Mouse (Mus musculus) left cerebral cortex, postnatal 25 days (tissue): ENCODE data around the gene Utrn. TPM values are rescaled to one million over a fixed set of nuclear protein-coding genes. Genes with fewer than 3 reads are reported as not detected.
A peak's percentile ranks its signal among the peaks of the same experiment; 100 is the strongest.

Experiments
- DNase-seq, 2 experiments: peaks; one replicate each; pipeline ENCODE4 v3.0.0; 2022; ENCODE audit warnings: low spot score in 2 of 2, mixed read lengths in 1 of 2
- intact Hi-C: fragments of 180-260 bp; cut with DNase I; formaldehyde crosslinking; loops from one replicate; pipeline ENCODE4 v1.15.1; 2025
- total RNA-seq, 2 experiments: library from RNA; stranded (reverse); gene quantifications; 2 replicates each; pipeline ENCODE4 v1.2.3; 2021

The Utrn gene
- total RNA-seq, 2 experiments from 2014 or later: 53.8 to 58.0 TPM

DNA sequence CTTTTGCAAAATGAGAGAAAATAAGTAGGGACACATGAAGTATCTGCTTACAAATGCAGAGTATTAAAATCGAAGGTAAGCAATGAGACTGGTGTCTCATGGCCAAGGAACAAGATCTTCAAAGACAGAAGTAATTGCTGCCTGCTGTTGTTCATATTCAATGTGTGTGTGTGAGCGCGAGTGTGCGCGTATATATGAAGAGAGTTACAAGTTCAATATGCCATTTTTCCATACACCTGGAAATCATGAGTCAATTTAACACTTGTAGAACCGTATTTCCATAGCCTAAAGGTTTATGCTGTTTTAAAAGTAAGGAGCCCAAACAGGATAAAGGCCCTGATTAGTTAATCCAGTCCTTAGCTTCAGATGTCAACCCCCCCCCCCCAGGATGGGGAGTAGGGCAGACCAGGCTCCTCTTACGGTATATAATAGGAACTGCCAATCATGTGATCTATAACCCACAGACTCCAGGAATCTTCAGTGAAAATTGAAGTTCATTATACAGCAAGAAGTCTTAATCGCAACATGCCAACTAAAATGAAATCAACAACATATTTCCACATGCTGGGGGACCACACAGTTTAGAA is 293.2 kb downstream of the Utrn start:
- intact Hi-C loops: no loop called here
- no peak for DNase-seq

DNA sequence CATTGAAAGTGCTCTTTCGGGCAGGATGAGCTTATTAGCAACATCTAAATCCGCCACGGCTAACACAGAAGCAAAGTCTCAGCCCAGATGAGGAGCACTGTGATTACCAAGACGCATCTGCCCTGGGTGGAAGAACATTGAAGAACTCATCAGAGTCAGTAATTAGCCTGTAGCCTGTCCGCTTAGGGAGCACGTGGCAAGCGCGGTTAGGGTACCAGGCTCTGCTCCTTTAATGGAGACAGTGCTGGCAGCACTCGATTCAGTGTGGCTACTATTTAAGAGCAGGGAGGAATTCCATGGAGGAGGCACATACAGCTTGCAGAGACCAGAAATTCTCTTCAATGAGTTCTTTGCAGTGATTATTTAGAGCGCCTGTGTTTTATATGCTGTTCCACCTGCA is 294.4 kb downstream of the Utrn start:
- peak; percentile 8 to 15 for DNase-seq
- intact Hi-C loops: no loop called here

DNA sequence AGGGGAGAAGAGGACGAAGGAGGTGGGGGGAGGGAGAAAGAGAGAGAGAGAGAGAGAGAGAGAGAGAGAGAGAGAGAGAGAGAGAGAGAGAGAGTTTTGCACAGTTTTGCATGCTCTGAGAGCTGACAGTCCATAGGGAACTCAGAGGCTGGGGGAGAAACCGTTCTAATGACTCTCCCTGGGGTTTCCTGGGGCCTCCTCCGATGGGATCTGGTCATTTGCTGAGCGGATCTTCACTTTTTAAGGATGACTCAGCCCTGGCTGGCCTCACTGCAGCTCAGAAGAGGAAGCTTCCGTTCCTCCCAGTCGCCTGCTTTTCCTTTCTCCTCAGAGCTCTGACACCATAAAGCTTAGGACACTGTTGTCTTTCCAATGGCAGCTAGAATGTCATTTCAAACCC is 295.6 kb downstream of the Utrn start:
- no peak for DNase-seq
- intact Hi-C loops: no loop called here

DNA sequence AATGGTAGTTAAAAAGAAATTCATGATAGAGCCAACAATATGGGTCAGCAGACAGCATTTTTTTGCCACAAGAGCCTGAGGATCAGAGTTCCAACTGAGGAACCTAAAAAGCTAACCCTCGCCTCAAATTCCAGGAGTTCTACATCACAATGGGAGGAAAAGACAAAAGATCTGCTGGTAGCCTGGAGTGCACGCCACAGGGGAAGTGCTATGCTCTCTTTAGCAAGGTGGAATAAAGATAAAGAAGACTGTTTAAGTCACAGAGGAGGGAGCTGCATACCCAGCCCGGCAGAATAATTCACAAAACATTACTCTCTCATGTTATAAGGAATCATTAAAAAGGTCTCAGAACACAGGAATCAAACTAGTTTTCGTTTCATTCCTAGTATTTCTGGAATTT is 296.4 kb downstream of the Utrn start:
- no peak for DNase-seq
- intact Hi-C loops: no loop called here

DNA sequence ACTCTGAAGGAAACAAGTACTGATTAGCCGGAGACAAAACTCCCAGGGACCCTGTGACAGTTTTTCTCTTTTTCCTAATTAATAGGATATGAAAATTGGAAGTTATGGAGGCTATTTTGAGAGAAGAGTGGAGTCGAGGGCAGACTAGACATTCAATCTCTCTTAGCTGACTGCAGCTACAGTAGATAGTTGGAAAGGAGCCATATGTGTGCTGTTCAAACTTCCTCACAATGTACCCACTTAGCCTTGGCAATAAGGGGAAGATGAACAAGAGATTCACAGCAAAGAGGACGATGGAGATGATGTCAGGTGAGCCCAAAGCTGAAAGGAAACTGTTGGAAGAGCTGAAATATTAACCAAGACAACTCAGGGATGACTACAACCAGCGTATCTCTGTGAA is 304.7 kb downstream of the Utrn start:
- intact Hi-C loops: no loop called here
- DNase-seq: no peak

DNA sequence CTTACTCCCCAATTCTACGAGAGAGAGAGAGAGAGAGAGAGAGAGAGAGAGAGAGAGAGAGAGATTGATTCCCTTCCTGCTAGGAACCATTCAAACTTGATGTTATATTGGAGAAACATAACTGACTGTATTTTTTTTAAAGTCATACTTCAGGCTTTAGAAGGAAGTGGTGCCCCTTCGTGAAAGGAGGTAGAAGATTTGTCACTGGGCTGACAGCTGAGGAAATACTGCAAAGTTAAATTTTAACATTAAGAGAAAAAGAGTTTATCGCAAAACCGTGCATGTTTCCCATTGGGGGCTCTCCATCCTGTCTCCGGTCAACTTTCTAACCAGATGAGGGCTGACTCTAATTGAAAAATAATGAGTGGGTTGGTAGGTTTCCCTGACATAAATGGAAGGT is 310.4 kb downstream of the Utrn start:
- intact Hi-C loops: no loop called here

DNA sequence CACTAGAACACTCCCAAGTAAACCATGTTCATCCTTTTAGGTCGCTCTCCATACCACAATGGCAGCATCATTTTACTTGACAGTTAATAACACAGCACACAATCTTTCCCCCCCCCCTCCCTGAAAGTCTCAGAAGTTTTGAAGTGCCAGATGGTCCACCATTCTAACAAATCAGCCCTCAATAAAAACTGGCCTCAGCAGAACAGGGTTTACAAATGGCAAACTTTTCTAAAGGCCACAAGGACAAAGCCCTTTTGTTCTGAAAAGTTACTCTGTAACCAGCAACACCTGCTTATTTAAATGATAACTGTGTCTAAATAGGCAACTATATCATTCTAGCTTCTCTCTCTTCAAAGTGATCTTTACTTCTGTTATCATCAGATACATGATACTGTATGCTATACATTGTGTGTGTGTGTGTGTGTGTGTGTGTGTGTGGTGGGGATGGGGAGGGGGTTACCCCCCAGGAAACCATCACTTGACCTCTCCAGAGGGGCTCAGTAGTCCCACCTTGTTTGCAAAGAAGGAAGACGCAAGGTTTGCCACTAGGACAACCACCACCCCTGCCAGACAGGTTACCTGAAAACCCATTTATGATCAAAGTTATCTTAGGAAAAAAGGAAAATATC is 315.0 kb downstream of the Utrn start:
- DNase-seq: no peak
- intact Hi-C loops: no loop called here

More for the DNA sequence above, 310.4 kb downstream of the Utrn start:
- no peak for DNase-seq

DNA sequence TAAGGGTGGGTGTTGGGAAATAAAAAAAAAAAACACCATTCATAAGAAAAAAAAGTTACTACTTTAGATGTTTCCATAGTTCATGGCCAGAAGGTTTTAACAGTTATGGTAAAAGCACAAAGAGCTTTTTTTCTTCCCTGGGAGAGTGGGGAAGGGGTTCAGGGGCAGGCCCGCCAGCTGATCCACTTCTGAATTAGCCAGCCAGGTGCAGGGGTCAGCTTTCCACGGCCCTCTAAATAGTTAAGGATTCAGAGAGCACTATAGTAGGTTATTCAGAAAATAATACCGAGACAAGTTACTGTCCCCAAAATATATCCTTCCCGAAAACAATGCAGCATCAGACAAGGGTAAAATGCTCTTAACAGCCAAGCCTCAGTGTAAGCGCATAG is 316.3 kb downstream of the Utrn start:
- DNase-seq: no peak
- intact Hi-C loops: no loop called here

DNA sequence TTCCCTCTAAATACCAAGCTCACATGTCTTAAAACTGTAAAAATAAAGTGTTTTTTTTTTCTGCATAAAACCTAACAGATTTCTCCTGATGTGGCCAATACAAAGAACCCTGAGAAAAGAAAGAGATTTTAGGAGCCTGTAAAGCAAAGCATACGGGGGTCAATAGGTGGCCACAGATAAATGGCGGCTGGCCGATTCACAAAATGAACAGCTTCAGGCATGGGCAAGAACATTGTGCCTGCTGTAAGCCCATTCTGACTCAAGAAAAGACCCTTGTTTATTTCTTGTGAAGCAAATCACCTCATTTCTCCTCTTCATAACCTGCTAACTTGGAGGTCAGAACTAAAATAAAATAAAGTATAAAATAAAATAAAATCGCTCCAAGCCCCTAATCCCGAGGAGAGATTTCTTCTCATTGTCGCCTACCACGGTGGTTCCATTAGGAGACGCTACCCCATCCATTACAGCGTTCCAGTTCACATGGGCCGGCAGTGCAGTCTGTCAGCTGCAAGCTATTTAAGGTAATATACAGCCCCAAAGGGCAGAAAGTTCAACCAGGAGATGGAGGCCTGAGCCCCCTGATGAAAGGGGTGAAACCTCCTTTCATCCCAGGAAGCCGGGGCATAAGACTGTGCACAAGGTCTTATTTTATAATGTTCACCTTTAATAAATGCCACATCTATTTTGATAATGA is 316.8 kb downstream of the Utrn start:
- no peak for DNase-seq
- intact Hi-C loops: no loop called here

DNA sequence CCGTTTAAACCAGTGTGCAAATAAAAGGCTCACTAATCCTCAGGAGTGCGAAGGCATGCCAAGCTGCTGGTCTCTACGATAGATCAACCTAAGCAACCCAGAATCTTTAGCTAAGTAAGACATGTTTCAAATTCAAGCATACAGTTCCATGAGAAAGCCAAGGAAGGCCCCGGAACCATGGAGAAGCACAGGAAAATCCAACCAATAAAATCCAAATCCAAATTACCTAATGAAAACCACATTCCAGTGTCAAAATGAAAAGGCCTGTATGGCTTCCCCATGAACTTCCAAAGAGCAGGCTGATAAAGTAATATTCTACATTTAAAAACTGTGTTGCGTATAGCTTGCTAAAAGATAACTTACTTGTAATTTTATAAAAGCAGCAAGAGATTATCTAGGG is 317.4 kb downstream of the Utrn start:
- no peak for DNase-seq
- intact Hi-C loops: no loop called here

DNA sequence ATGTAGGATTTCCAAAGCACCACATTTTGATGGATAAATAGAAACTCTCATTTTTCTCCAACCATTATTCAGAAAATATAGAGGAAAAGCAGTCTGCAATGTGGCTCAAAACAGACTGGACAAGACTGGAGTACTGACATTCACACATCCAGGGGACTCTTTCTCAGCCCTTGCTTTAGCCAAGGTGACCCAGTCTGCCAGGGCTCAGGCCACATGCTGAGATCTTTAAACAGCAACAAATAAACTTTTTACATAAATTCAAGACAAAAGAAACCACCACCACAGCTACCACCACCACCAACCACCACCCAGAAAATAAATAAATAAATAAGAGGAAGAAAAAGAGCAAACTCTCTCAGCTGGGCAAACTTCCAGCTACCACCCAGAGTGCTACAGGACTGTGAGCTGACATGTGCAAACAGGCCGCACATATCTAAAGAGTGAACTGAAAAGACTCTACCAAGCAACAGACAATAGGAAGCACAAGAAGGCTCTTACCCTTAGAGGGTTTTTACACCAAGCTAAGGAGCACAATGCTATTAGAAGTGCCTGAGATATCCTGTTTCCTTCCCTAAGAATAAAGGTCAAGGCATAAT is 319.1 kb downstream of the Utrn start:
- intact Hi-C loops: loop anchor here (5.0 kb wide), 1 partner anchor 83 kb away; no protein-coding TSS in a partner anchor

DNA sequence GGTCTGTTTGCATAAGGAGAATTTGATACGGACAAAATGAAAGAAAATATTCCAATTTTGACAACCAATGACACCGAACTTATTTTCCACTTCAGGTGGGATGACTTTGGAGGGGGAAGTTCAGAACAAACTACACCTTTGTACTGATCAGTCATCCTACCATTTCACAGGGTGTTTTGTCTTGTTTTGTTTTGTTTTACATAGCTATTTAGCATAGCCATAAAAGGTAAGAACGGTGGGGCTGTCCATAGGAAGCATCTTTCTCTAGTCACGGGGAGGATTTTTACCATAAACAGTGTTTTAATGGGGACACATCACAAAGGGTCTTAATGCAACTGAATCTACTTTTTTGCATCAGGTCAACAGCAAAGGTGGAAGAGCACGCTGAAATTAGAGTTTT is 319.9 kb downstream of the Utrn start:
- intact Hi-C loops: loop anchor here (5.0 kb wide), 1 partner anchor 82 kb away; no protein-coding TSS in a partner anchor

More for the DNA sequence above, 319.1 kb downstream of the Utrn start:
- DNase-seq: no peak

DNA sequence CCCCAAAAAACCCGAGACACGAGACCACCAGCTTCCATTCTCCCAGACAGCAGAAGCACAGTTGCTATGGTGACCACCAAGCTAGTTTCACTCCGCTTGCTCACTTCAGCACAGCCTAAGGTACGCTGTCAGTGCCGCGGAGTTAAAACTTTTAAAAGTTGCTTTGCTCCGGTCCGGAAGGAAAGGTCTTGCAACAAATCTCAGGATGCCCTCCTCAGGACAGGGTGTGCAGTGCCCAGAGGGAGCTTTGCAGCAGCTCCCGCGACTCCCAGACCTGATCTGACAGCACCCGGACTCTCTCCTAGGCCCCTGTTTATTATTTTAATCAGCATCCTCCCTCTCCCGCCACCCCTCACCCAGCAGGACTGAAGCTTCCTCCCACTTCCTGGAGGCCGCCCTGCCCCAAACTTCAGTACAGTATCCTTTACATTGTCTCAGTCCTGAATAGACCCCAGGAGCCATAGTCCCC is 320.5 kb downstream of the Utrn start:
- intact Hi-C loops: loop anchor here (5.0 kb wide), 1 partner anchor 81 kb away; no protein-coding TSS in a partner anchor
- DNase-seq: peak; percentile 31

More for the DNA sequence above, 319.9 kb downstream of the Utrn start:
- no peak for DNase-seq

DNA sequence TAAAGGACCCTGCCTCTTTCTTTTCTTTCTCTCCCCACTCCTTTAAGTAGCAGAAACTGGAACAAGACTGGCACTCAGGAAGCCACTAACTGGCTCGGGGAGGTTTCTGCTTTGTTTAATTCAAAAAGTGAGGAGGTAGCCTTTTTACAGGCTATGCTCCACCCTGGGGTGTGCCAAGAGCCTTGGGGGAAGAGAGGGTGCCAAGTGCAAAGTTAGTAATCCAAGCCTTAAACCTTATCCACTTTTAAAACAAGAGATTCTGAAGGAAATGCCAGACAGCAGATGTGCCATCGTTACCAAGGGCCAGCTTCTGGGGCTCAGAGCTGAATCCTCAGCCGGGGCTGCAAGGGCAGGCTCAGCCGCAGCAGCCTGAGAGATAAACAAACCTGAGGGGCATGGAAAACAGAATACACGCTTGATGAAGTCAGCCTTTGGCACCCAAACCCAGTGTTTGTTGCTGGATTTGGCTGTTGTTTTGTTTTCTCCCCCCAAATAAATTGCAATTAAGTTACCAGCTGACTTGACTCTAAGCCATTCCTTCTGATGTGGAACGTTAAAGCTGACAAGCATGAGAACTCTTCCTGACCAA is 322.0 kb downstream of the Utrn start:
- no peak for DNase-seq
- intact Hi-C loops: loop anchor here (5.0 kb wide), 1 partner anchor 80 kb away; no protein-coding TSS in a partner anchor

DNA sequence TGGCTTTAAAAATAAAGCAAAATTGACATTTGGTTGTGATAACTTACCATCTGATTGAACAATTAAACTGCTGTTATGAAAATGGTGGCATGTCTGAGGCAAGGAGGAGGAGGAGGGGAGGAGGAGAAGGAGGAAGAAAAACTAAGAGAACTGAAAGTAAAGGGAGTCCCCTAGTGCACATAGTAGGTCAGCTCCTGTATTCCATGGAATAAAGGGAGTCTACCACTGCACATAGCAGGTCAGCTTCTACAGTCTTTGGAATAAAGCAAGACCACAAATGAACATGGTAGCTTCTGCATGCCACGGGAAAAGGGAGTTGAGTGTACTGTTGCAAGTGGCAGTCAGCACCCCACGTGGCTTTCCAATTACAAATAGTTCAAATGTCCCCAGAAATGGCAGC is 323.7 kb downstream of the Utrn start:
- intact Hi-C loops: loop anchor here (5.0 kb wide), 1 partner anchor 78 kb away; no protein-coding TSS in a partner anchor
- no peak for DNase-seq

DNA sequence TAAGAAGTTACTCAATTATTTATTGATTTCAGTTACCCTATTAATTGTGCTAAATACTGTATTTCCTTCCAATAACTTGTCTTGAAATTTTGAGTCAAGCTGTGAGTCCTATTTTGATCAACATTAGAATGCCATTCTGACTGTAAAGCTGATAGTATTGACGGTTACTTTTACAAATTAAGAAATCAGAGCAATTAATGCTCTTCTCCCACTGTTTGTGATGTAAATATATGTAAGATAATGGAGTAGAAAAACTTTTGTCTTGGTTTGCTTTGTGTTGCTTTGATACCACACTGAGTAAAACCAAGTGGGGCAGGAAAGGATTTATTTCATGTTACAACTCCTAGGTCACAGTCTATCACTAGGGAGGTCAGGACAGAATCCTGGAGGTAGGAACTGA is 327.4 kb downstream of the Utrn start:
- DNase-seq: no peak
- intact Hi-C loops: no loop called here

DNA sequence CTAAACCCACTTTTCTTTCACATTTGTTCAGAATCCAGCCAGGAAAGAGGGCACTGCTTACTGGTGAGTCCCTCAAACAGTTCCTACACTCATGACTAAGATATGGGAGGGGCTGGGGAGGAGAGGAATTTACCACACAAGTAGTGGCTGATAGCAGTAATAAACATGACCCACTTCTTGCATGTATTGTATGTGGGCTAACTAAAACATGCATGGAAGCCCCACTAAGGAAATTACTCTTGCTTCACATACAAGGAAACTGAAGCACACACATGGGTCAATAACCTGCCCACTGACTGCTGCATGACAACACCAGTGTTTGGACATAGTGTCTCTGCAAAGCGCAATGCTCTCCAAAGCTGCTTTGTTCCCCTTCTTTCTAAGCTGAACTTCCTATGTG is 333.9 kb downstream of the Utrn start:
- no peak for DNase-seq
- intact Hi-C loops: no loop called here

DNA sequence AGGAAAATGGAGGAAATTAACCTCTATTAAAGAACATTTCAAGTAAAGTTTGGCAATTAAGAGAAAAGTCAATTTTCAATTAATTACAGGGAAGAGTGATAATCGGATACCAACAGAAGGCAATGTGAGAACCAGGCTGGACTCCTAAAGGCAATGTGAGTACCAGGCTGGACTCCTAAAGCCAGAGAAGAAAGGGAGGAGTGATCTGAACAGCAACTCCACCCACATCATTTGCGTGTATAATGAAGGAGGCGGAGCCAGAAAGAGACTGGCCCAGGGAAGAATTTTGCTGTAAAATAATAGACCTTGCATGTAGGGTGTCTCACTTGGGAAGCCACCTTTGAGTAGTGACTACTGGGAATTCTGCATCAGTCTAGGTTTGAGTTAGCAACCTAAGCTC is 334.4 kb downstream of the Utrn start:
- no peak for DNase-seq
- intact Hi-C loops: no loop called here

DNA sequence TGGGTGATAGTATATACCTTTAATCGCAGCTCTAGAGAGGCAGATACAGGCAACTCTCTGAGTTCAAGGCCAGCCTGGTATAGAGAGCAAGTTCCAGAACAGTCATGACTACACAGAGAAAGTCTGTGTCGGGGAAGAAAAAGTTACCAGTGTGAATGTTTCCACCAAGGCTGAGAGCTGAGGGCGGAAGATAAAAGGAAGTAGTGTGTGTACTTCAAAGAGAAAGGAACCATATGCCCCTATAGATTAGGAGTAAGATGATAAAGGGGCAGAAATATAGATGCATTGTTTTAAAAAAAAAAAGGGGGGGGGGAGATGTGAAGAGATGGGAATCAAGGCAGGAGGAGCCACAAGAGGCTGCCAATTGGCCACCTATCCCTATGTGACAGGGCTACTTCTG is 334.9 kb downstream of the Utrn start:
- no peak for DNase-seq

DNA sequence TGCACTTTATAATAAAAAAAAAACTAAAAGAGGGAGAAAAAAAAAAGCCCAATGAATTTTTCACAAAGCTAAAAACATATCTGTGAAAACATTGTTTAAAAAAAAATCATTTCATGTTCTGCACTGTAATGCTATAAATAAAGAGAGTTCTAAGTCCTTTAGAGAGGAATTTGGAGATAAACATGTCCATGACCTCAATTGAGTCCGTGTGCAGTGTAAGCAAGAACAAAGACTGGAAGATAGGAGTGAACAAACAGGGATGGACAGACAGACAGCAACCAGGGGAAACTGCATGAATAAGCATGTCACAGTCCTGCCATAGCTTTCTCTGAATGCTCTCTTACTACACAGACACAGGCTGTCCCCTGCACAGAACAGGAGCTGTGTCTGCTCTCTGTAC is 347.1 kb downstream of the Utrn start:
- no peak for DNase-seq
- intact Hi-C loops: no loop called here

More for the DNA sequence above, 334.9 kb downstream of the Utrn start:
- intact Hi-C loops: no loop called here
